Mouse (Mus musculus): ENCODE results near the gene Nkiras1. TPM values are rescaled to one million over a fixed set of nuclear protein-coding genes. Genes with fewer than 3 reads are reported as not detected.
"Not testable (repeated sequence)": the region's sequence is repeated elsewhere in the genome, so short reads cannot be mapped to it uniquely, and the experiment has no call there.

Gene Nkiras1
- polyA plus RNA-seq, 1 experiment = 10.6 TPM

DNA sequence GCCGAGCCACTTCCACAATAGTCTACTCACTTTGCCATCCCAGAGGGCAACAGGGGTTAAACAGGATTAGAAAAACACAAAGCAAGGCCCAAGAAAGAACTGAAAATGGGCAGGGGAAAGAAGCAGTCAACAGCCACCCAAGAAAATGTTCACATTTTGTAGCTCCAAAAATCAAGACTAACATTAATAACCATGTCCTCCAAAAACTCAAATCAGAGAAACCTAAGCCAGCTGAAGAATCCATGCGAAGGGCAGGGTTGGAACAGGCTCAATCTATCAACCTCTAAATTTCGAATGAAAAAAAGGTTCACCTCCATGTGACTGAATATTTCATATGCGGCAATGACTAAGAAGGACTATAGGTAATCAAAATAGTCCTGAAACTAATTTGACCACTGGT is 33.6 kb upstream of the Nkiras1 start:
- Histone ChIP-seq H3K27ac (ENCODE audit: insufficient read depth, low read depth, low read length) (peak overlapping the region; percentile 26; the same call in 1 of the 2 replicates), H3K4me1 (ENCODE audit: control insufficient read depth, insufficient read depth, low read length) (peaks cover 20% of the 10 kb centered on the region), H3K4me3 (ENCODE audit: insufficient read depth, low read length) (peak overlapping the region; percentile 89; the same call in 1 of the 2 replicates)
- no peak for TF ChIP-seq POLR2A (IDR thresholded peaks at IDR 0.05; ENCODE audit: borderline replicate concordance, low read depth, low read length)
- TF ChIP-seq CTCF (IDR thresholded peaks at IDR 0.05; ENCODE audit: low read depth, low read length) = no peak

- Histone ChIP-seq H3K4me1 (ENCODE audit: control insufficient read depth, insufficient read depth, low read length) (peaks cover 13% of the 10 kb centered on the region), H3K27ac (ENCODE audit: insufficient read depth, low read depth, low read length) (peak overlapping the region; percentile 77), H3K4me3 (ENCODE audit: insufficient read depth, low read length) (peak overlapping the region; percentile 89)
- TF ChIP-seq CTCF (IDR thresholded peaks at IDR 0.05; ENCODE audit: low read depth, low read length) (no peak), POLR2A (IDR thresholded peaks at IDR 0.05; ENCODE audit: borderline replicate concordance, low read depth, low read length) (no peak)
Measured at GRCm38 (mm10) chr14:18238131-18238749, 32.7 kb upstream of the Nkiras1 start.

DNA sequence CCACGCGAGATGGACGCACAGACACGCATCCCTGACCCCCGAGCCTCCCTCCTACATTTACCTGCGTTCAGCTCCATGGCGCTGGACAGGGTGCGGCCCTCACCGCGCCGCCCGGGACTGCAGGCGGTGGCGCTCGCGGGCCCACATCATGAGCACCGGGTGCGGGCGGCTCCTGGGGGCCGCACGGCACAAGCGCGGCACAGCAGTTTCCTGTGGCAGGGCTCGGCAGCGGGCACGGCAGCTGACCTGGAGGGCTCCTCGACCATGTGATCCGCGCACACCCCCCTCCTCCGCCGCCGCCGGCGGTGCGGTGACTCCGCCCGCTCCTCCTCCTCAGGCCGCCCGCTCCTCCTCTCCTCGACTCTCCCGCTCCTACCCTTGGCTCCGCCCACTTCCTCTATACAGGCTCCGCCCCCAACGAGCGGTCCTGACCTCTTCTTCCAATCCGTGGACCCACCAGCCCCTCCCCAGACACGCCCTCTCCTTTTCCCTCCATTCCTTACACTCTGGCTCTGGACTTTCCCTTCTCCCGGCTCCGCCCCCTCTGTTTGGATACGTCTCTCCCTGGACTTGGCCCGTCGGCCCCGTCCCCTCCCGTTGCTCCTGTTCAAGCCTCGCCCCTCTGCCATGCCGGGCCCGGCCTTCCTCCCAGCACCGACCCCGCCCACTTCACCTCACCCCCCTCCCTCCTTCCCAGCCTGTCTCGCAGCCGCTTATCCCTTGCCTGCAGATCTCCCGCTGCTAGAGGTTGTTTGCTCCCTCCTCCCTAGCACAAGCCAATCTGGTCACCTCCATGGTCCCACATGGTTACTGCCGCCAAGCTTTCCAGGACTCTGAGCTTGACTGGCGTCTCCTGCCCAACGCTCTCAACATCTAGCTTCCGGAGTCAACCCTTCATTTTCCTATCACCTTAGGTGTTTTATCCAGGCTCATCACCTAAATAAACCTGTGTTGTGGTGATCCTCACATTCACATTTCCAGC is 31.9 kb upstream of the Nkiras1 start, which contains the start of gene Nr1d2:
Gene Nr1d2 (minus strand): TSS at position 378 of the 982 bp plus-strand sequence.
- Histone ChIP-seq H3K4me3 (ENCODE audit: insufficient read depth, low read length) (peak within 1 kb of the TSS; percentile 89), H3K4me1 (ENCODE audit: control insufficient read depth, insufficient read depth, low read length) (peaks cover 13% of the 10 kb centered on the region), H3K27ac (ENCODE audit: insufficient read depth, low read depth, low read length) (peak within 1 kb of the TSS; percentile 77)
- TF ChIP-seq CTCF (IDR thresholded peaks at IDR 0.05; ENCODE audit: low read depth, low read length) (no peak), POLR2A (IDR thresholded peaks at IDR 0.05; ENCODE audit: borderline replicate concordance, low read depth, low read length) (no peak)

DNA sequence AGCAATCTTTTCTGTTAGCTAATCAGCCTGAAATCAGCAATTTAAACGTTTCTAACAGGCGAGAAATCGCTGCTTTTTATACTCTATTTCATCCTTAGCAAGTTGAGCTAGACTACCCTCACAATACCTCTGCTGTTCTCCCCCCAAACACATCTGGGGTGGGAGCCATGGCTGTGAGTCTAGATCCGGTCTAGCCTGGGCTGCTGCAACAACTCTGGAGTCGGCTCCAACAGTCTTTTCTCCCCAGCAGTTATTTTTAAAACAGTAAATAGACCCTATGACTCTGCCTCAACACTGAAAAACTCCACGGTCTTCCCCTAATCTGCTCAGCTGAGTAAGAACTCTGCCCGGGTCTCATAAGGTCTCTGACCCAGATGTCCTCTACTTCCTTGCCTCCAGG is 30.8 kb upstream of the Nkiras1 start:
- no peak overlapping the region for H3K27ac ChIP-seq (ENCODE audit: insufficient read depth, low read depth, low read length)
- no peak overlapping the region for H3K4me3 ChIP-seq (ENCODE audit: insufficient read depth, low read length)
- H3K4me1 ChIP-seq (ENCODE audit: control insufficient read depth, insufficient read depth, low read length) = peaks cover 7% of the 10 kb centered on the region
- TF ChIP-seq POLR2A (IDR thresholded peaks at IDR 0.05; ENCODE audit: borderline replicate concordance, low read depth, low read length) (no peak), CTCF (IDR thresholded peaks at IDR 0.05; ENCODE audit: low read depth, low read length) (no peak)

- TF ChIP-seq POLR2A (IDR thresholded peaks at IDR 0.05; ENCODE audit: borderline replicate concordance, low read depth, low read length) (no peak), CTCF (IDR thresholded peaks at IDR 0.05; ENCODE audit: low read depth, low read length) (no peak)
Measured at GRCm38 (mm10) chr14:18241786-18242185, 29.1 kb upstream of the Nkiras1 start.

DNA sequence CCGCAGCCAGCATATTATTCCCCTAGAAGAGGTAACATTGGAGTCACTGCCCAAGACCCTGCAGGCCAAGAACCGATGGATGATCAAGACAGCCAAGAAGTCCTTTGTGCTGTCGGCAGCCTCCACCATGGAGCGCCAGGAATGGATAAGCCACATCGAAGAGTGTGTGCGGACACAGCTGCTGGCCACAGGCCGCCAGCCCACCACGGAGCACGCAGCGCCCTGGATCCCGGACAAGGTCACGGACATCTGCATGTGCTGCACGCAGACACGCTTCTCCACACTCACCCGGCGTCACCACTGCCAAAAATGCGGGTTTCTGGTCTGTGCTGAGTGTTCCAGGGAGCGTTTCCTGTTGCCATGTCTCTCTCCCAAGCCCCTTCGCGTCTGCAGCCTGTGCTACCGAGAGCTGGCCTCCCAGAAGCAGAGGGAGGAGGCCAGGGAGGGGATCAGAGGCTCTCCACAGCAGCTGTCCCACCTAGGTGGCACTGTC is 28.3 kb upstream of the Nkiras1 start:
- no peaks in the 10 kb centered on the region for H3K4me1 ChIP-seq (ENCODE audit: control insufficient read depth, insufficient read depth, low read length)
- H3K27ac ChIP-seq (ENCODE audit: insufficient read depth, low read depth, low read length) = no peak overlapping the region
- H3K4me3 ChIP-seq (ENCODE audit: insufficient read depth, low read length) = no peak overlapping the region
- no peak for TF ChIP-seq CTCF (IDR thresholded peaks at IDR 0.05; ENCODE audit: low read depth, low read length)
- no peak for TF ChIP-seq POLR2A (IDR thresholded peaks at IDR 0.05; ENCODE audit: borderline replicate concordance, low read depth, low read length)

More at GRCm38 (mm10) chr14:18241786-18242185, 29.1 kb upstream of the Nkiras1 start:
- Histone ChIP-seq H3K4me1 (ENCODE audit: control insufficient read depth, insufficient read depth, low read length) (peaks cover 3% of the 10 kb centered on the region), H3K27ac (ENCODE audit: insufficient read depth, low read depth, low read length) (no peak overlapping the region), H3K4me3 (ENCODE audit: insufficient read depth, low read length) (no peak overlapping the region)

- Histone ChIP-seq H3K4me1 (ENCODE audit: control insufficient read depth, insufficient read depth, low read length) (no peaks in the 10 kb centered on the region), H3K4me3 (ENCODE audit: insufficient read depth, low read length) (no peak overlapping the region), H3K27ac (ENCODE audit: insufficient read depth, low read depth, low read length) (no peak overlapping the region)
- no peak for TF ChIP-seq CTCF (IDR thresholded peaks at IDR 0.05; ENCODE audit: low read depth, low read length)
- TF ChIP-seq POLR2A (IDR thresholded peaks at IDR 0.05; ENCODE audit: borderline replicate concordance, low read depth, low read length) = no peak
Measured at GRCm38 (mm10) chr14:18261203-18261602, 9.7 kb upstream of the Nkiras1 start.

- no peak overlapping the region for H3K4me3 ChIP-seq (ENCODE audit: insufficient read depth, low read length)
- no peak overlapping the region for H3K27ac ChIP-seq (ENCODE audit: insufficient read depth, low read depth, low read length)
- H3K4me1 ChIP-seq (ENCODE audit: control insufficient read depth, insufficient read depth, low read length) = no peaks in the 10 kb centered on the region
- no peak for TF ChIP-seq CTCF (IDR thresholded peaks at IDR 0.05; ENCODE audit: low read depth, low read length)
- TF ChIP-seq POLR2A (IDR thresholded peaks at IDR 0.05; ENCODE audit: borderline replicate concordance, low read depth, low read length) = no peak
Measured at GRCm38 (mm10) chr14:18263427-18263826, 7.5 kb upstream of the Nkiras1 start.

- H3K27ac ChIP-seq (ENCODE audit: insufficient read depth, low read depth, low read length) = peak overlapping the region; percentile 59
- H3K4me1 ChIP-seq (ENCODE audit: control insufficient read depth, insufficient read depth, low read length) = not testable (repeated sequence)
- peak overlapping the region; percentile 74 for H3K4me3 ChIP-seq (ENCODE audit: insufficient read depth, low read length)
Measured at GRCm38 (mm10) chr14:18269947-18270528, 898 bp upstream of the Nkiras1 start.
